Comparison of ENCODE assay signal across 9 mouse cellular contexts in genomic region chr12:17881371-17882116, GRCm38 (mm10).
DNase-seq lines count a peak whose midpoint lies in the region; ATAC-seq lines count a peak whose summit lies in the region.
"Had no signal": no experiment of that assay in that cellular context is flagged by ENCODE, and none has a peak within 500 bp of the region (broad histone marks: within the 10 kb centered on the region; RNA-seq: fewer than 3 reads in every experiment).

No protein-coding gene starts in this region.

- no peaks in the 10 kb centered on the region for H3K4me1 ChIP-seq in heart, embryonic 12.5 days (replicated peaks)
- no peaks in the 10 kb centered on the region for H3K4me1 ChIP-seq in kidney, embryonic 16.5 days (ENCODE audit: insufficient read depth, low read length)

- ATAC-seq in heart, embryonic 12.5 days (ENCODE audit: insufficient number of reproducible peaks, low FRiP score): peak; percentile 100
- ATAC-seq in kidney, embryonic 16.5 days (ENCODE audit: low FRiP score, low TSS enrichment): peak; percentile 100

- H3K36me3 ChIP-seq in heart, embryonic 12.5 days: no peaks in the 10 kb centered on the region
- 0 out of 2 replicates have a peak, but pooled peaks cover 4% of the 10 kb centered on the region for H3K36me3 ChIP-seq in kidney, embryonic 16.5 days (ENCODE audit: insufficient read depth, low read length)

- peak overlapping the region; percentile 99 for H3K9ac ChIP-seq in heart, embryonic 12.5 days
- H3K9ac ChIP-seq in kidney, embryonic 16.5 days (replicated peaks; ENCODE audit: low read length): peak overlapping the region; percentile 92

- H3K9me3 ChIP-seq in heart, embryonic 12.5 days (replicated peaks): 0 out of 2 replicates have a peak, but pooled peaks cover 3% of the 10 kb centered on the region
- H3K9me3 ChIP-seq in kidney, embryonic 16.5 days (ENCODE audit: low read length): 0 out of 2 replicates have a peak, but pooled peaks cover 3% of the 10 kb centered on the region

- peak overlapping the region; percentile 100 for H3K4me3 ChIP-seq in heart, embryonic 12.5 days
- peak overlapping the region; percentile 89 for H3K4me3 ChIP-seq in kidney, embryonic 16.5 days (ENCODE audit: low read length)

- peak overlapping the region; percentile 72 for H3K4me2 ChIP-seq in heart, embryonic 12.5 days
- peak overlapping the region; percentile 49 for H3K4me2 ChIP-seq in kidney, embryonic 16.5 days (replicated peaks; ENCODE audit: low read depth, low read length)

- no peaks in the 10 kb centered on the region for H3K27me3 ChIP-seq in heart, embryonic 12.5 days (replicated peaks)
- H3K27me3 ChIP-seq in kidney, embryonic 16.5 days (ENCODE audit: insufficient read depth, low read length): no peaks in the 10 kb centered on the region
- H3K27me3 ChIP-seq: CH12.LX had no signal

- peak overlapping the region; percentile 92 for H3K27ac ChIP-seq in heart, embryonic 12.5 days (ENCODE audit: poor library complexity, severe bottlenecking)
- peak overlapping the region; percentile 92 for H3K27ac ChIP-seq in kidney, embryonic 16.5 days (ENCODE audit: low read length)

- peak; percentile 95 for DNase-seq in 3134 (ENCODE audit: extremely low read depth, insufficient read length, low spot score)
- DNase-seq in brain, adult 2 months (ENCODE audit: low read depth, low spot score): peak; percentile 94
- DNase-seq in fat pad, adult 2 months (ENCODE audit: extremely low read depth, low read depth, low spot score): peak; percentile 34
- DNase-seq in liver: peak; percentile 83
- peak; percentile 74 to 75 for DNase-seq in monocyte, adult 2 months (ENCODE audit: low read depth in 1 of 2, low spot score in 2 of 2)
- peak; percentile 46 to 59 for DNase-seq in spleen, postnatal 14 days (ENCODE audit: low spot score in 2 of 2)

- WGBS in heart, embryonic 12.5 days: under 1% methylated on average over 58 of the region's 59 CpGs
- WGBS in kidney, embryonic 16.5 days: under 1% methylated on average over 48 of the region's 59 CpGs

Comparison
In these comparisons a context has a peak if more than half of its experiments do, and no peak if none do; other contexts are left out.
1. Peak in every context shown above with its lines: DNase-seq, ATAC-seq, H3K4me3 ChIP-seq and H3K27ac ChIP-seq.
2. DNase-seq: peak in every context shown above with its lines; median percentile 95 in 3134; 94 in brain, adult 2 months; 83 in liver; 74 in monocyte, adult 2 months; 52 in spleen, postnatal 14 days; 34 in fat pad, adult 2 months.